8 mouse cellular contexts compared by ENCODE assay signal in genomic region chr2:157635670-157636069, GRCm38 (mm10).
DNase-seq lines count a peak whose midpoint lies in the region; ATAC-seq and TF ChIP-seq lines count a peak whose summit lies in the region.
"Had no signal": no experiment of that assay in that cellular context is flagged by ENCODE, and none has a peak within 500 bp of the region (broad histone marks: within the 10 kb centered on the region; RNA-seq: fewer than 3 reads in every experiment).

No protein-coding gene starts in this region.

- H3K36me3 ChIP-seq in hindbrain, postnatal 0 days (ENCODE audit: insufficient read depth, low read length), result no peaks in the 10 kb centered on the region
- H3K36me3 ChIP-seq in midbrain, embryonic 12.5 days, result no peaks in the 10 kb centered on the region

- no peaks in the 10 kb centered on the region for H3K9me3 ChIP-seq in hindbrain, postnatal 0 days (ENCODE audit: low read length)
- no peaks in the 10 kb centered on the region for H3K9me3 ChIP-seq in midbrain, embryonic 12.5 days
- H3K9me3 ChIP-seq: megakaryocyte, embryonic 14.5 days had no signal

- 6% methylated on average over 14 of the region's 14 CpGs for WGBS in hindbrain, postnatal 0 days
- WGBS in midbrain, embryonic 12.5 days, result 5% methylated on average over 14 of the region's 14 CpGs

- no peak overlapping the region for H3K4me3 ChIP-seq in hindbrain, postnatal 0 days (ENCODE audit: low read length)
- no peak overlapping the region for H3K4me3 ChIP-seq in midbrain, embryonic 12.5 days
- H3K4me3 ChIP-seq: megakaryocyte, embryonic 14.5 days had no signal

- DNase-seq in WW6 (ENCODE audit: low read depth, low spot score), result peak; percentile 43
- DNase-seq in cerebellum, adult 18-20 months, result peak; percentile 88 to 90
- DNase-seq in frontal cortex, postnatal 10 days (ENCODE audit: low spot score in 2 of 2), result peak; percentile 49 to 85
- peak; percentile 94 for DNase-seq in hindbrain, postnatal 0 days (ENCODE audit: low spot score)
- DNase-seq in left cerebral cortex, adult 8-10 months (ENCODE audit: low spot score in 2 of 2), result peak; percentile 66 to 93
- DNase-seq in spleen, postnatal 36 days (ENCODE audit: low spot score in 2 of 2), result peak; percentile 10 to 18

- H3K4me1 ChIP-seq in hindbrain, postnatal 0 days (ENCODE audit: insufficient read depth, low read length), result no peaks in the 10 kb centered on the region
- no peaks in the 10 kb centered on the region; the same call in 1 of the 2 replicates for H3K4me1 ChIP-seq in midbrain, embryonic 12.5 days

- no peaks in the 10 kb centered on the region for H3K27me3 ChIP-seq in hindbrain, postnatal 0 days (ENCODE audit: insufficient read depth, low read length)
- H3K27me3 ChIP-seq in midbrain, embryonic 12.5 days, result peaks cover 6% of the 10 kb centered on the region; the same call in 1 of the 2 replicates

- H3K4me2 ChIP-seq in hindbrain, postnatal 0 days (ENCODE audit: low read depth, low read length), result no peak overlapping the region
- no peak overlapping the region for H3K4me2 ChIP-seq in midbrain, embryonic 12.5 days (replicated peaks)

- H3K27ac ChIP-seq in hindbrain, postnatal 0 days, result no peak overlapping the region
- peak overlapping the region; percentile 54; the same call in 1 of the 2 replicates for H3K27ac ChIP-seq in midbrain, embryonic 12.5 days (replicated peaks)

- peak; percentile 97 for TF ChIP-seq CTCF in hindbrain, postnatal 0 days (IDR thresholded peaks at IDR 0.05; ENCODE audit: low read depth)

- ATAC-seq in hindbrain, postnatal 0 days, result peak; percentile 55
- ATAC-seq in midbrain, embryonic 12.5 days (ENCODE audit: low FRiP score, low read depth), result 0 out of 2 replicates have a peak, but pooled peaks have one; percentile 52

- no peak overlapping the region for H3K9ac ChIP-seq in hindbrain, postnatal 0 days (replicated peaks; ENCODE audit: low read length)
- no peak overlapping the region for H3K9ac ChIP-seq in midbrain, embryonic 12.5 days (replicated peaks)

Comparison
In these comparisons a context has a peak if more than half of its experiments do, and no peak if none do; other contexts are left out.
1. DNase-seq: peak in every context shown above with its lines; median percentile 94 in hindbrain, postnatal 0 days; 89 in cerebellum, adult 18-20 months; 80 in left cerebral cortex, adult 8-10 months; 67 in frontal cortex, postnatal 10 days; 43 in WW6; 14 in spleen, postnatal 36 days.